Mouse (Mus musculus) liver, embryonic 14.5 days (tissue): ENCODE measurements around the gene Rapgef6. TPM values are rescaled to one million over a fixed set of nuclear protein-coding genes. Genes with fewer than 3 reads are reported as not detected.

ENCODE experiments used
- ATAC-seq: fragments of 200-750 bp; cut with Nextera tagmentation; 2 replicates; pipeline ENCODE4 v1.8.0; 2017; ENCODE audit warnings: moderate number of reproducible peaks, mild to moderate bottlenecking, moderate library complexity; ENCODE audit not compliant: insufficient read depth
- DNase-seq, 3 experiments: peaks; one replicate each; pipeline ENCODE4 v3.0.0-alpha.2; 2012 to 2013; ENCODE audit warnings: low read depth in 3 of 3, low spot score in 3 of 3
- H3K27ac ChIP-seq: fragments of 300-500 bp; sonication (generic); 2 replicates; pipeline ENCODE4 v1.5.1; 2014; ENCODE audit warnings: moderate library complexity, mild to moderate bottlenecking, control low read depth, inconsistent platforms
- H3K27me3 ChIP-seq: fragments of 300-500 bp; sonication (generic); 2 replicates; pipeline ENCODE4 v1.6.1; 2014; ENCODE audit warnings: mild to moderate bottlenecking, low read length, moderate library complexity; ENCODE audit not compliant: control insufficient read depth, insufficient read depth
- H3K36me3 ChIP-seq: fragments of 300-500 bp; sonication (generic); replicated peaks from 2 replicates; pipeline ENCODE4 v1.6.1; 2014; ENCODE audit warnings: low read depth; ENCODE audit not compliant: control insufficient read depth, insufficient read depth
- H3K4me1 ChIP-seq, 2 experiments: fragments of 200-500 bp in 1 of 2; fragments of 300-500 bp in 1 of 2; sonication (generic) in 1 of 2; replicated peaks; 2 replicates each; pipeline ENCODE4 v1.6.1; 2012 to 2014; ENCODE audit warnings: antibody characterized with exemption in 1 of 2, inconsistent platforms in 1 of 2, low read length in 1 of 2; ENCODE audit not compliant: control insufficient read depth in 2 of 2, insufficient read depth in 2 of 2
- H3K4me2 ChIP-seq: fragments of 300-500 bp; sonication (generic); 2 replicates; pipeline ENCODE4 v1.6.1; 2014; ENCODE audit warnings: low read depth, mild to moderate bottlenecking, control low read depth, moderate library complexity
- H3K4me3 ChIP-seq, 2 experiments: fragments of 200-500 bp in 1 of 2; fragments of 300-500 bp in 1 of 2; sonication (generic) in 1 of 2; 2 replicates each; pipeline ENCODE4 v1.5.1; 2012 to 2014; ENCODE audit warnings: low read depth in 2 of 2, low read length in 2 of 2, mild to moderate bottlenecking in 2 of 2, control low read depth in 1 of 2, inconsistent platforms in 1 of 2, moderate library complexity in 1 of 2; ENCODE audit not compliant: insufficient read depth in 1 of 2
- H3K9ac ChIP-seq: fragments of 300-500 bp; sonication (generic); replicated peaks from 2 replicates; pipeline ENCODE4 v1.6.1; 2014; ENCODE audit warnings: mild to moderate bottlenecking, control low read depth, moderate library complexity
- H3K9me3 ChIP-seq: fragments of 300-500 bp; sonication (generic); 2 replicates; pipeline ENCODE4 v1.6.1; 2016; ENCODE audit warnings: low read length, mixed read lengths; ENCODE audit not compliant: control insufficient read depth
- CTCF ChIP-seq: IDR thresholded peaks from 2 replicates; pipeline ENCODE4 v1.5.1; 2016; ENCODE audit warnings: antibody characterized with exemption, low read depth, control low read depth
- EP300 ChIP-seq: IDR thresholded peaks from 2 replicates; pipeline ENCODE4 v1.6.1; 2016; ENCODE audit warnings: antibody characterized with exemption, low read depth
- WGBS: fragments of 180-500 bp; shearing (Covaris S2); extraction: QIAGEN DNeasy Blood & Tissue Kit; methylation state at CpG from one replicate; pipeline ENCODE4 v1.1.7; 2014; ENCODE audit not compliant: insufficient replicate concordance; 5-methylcytosine and 5-hydroxymethylcytosine counted together
- polyA plus RNA-seq, 2 experiments: library from polyadenylated mRNA; depleted of rRNA in 1 of 2; stranded (reverse) in 1 of 2; unstranded in 1 of 2; fragments of >200 nt; fragmentation: Nextera tagmentation in 1 of 2; extraction: Ambion mirVana in 1 of 2; gene quantifications; 2 replicates each; pipeline versions ENCODE4 v1.2.1 to v1.2.3; 2012 to 2014

Gene Rapgef6
- polyA plus RNA-seq, 2 experiments: 6.9 to 15.7 TPM

GRCm38 (mm10) chr11:54604415-54604814, 81.8 kb downstream of the Rapgef6 start:
- no peak for ATAC-seq
- H3K27ac ChIP-seq: no peak overlapping the region
- 78% methylated on average over 3 of the region's 3 CpGs for WGBS
- H3K4me2 ChIP-seq: no peak overlapping the region
- TF ChIP-seq CTCF: no peak
- TF ChIP-seq EP300: no peak
- no peak overlapping the region for H3K9ac ChIP-seq
- H3K4me1 ChIP-seq: no peaks in the 10 kb centered on the region
- H3K9me3 ChIP-seq: no peaks in the 10 kb centered on the region
- no peaks in the 10 kb centered on the region for H3K36me3 ChIP-seq
- DNase-seq: no peak
- H3K4me3 ChIP-seq: no peak overlapping the region
- no peaks in the 10 kb centered on the region for H3K27me3 ChIP-seq

DNA sequence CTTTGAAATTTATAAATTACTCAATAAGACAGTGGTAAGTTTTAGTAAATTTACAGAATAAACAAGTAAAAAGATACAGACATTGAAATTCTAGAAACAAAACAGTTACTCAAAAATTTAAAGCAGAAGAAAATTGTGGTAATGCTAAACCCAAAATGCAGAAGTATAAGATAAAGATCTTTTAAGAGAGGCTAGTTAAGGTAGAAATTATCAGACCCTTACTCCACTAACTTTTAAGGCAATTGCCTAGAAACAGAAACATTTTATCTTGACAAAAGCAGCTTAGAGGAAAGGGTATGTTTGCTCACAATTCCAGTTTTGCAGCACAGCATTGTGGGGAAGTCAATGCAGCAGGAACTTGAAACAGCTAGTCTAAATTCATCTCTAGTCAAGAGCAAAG, 91.0 kb downstream of the Rapgef6 start:
- Histone ChIP-seq H3K4me1 (no peaks in the 10 kb centered on the region), H3K4me3 (no peak overlapping the region), H3K9ac (no peak overlapping the region), H3K4me2 (no peak overlapping the region), H3K27ac (no peak overlapping the region), H3K27me3 (no peaks in the 10 kb centered on the region), H3K36me3 (no peaks in the 10 kb centered on the region), H3K9me3 (no peaks in the 10 kb centered on the region)
- TF ChIP-seq EP300 (no peak), CTCF (no peak)
- ATAC-seq (no peak), DNase-seq (no peak)

GRCm38 (mm10) chr11:54614560-54614959, 91.9 kb downstream of the Rapgef6 start:
- Histone ChIP-seq H3K9me3 (no peaks in the 10 kb centered on the region), H3K4me1 (no peaks in the 10 kb centered on the region), H3K27ac (no peak overlapping the region), H3K4me2 (no peak overlapping the region), H3K4me3 (no peak overlapping the region), H3K9ac (no peak overlapping the region), H3K36me3 (no peaks in the 10 kb centered on the region), H3K27me3 (no peaks in the 10 kb centered on the region)
- WGBS: 75% methylated on average over 1 of the region's 1 CpGs
- no peak for ATAC-seq
- no peak for DNase-seq
- TF ChIP-seq EP300: no peak
- no peak for TF ChIP-seq CTCF

DNA sequence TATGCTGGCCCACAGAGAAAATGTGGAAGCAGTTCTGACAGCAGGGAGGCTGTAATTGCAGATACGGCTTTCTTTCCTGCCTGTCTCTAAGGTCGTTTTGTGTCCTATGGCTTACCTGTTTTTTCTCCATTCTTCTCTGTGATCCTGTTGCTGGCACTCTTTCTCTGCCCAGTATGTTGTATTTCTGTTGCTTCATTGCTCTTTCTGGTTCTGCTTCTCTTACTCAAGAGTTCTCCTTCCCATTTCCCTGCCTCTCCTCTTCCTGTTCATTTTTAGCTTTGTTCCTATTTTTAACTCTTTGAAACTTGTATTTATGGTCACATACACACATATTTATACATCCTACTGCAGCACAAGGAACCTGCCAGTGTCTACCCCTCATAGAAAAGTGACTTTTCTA, 96.2 kb downstream of the Rapgef6 start:
- H3K27ac ChIP-seq: no peak overlapping the region
- no peak overlapping the region for H3K9ac ChIP-seq
- TF ChIP-seq EP300 (no peak), CTCF (no peak)
- H3K9me3 ChIP-seq: no peaks in the 10 kb centered on the region
- no peaks in the 10 kb centered on the region for H3K27me3 ChIP-seq
- no peaks in the 10 kb centered on the region for H3K4me1 ChIP-seq
- 28% methylated on average over 2 of the region's 2 CpGs for WGBS
- no peak overlapping the region for H3K4me3 ChIP-seq
- ATAC-seq: no peak
- DNase-seq: no peak
- no peak overlapping the region for H3K4me2 ChIP-seq
- no peaks in the 10 kb centered on the region for H3K36me3 ChIP-seq

DNA sequence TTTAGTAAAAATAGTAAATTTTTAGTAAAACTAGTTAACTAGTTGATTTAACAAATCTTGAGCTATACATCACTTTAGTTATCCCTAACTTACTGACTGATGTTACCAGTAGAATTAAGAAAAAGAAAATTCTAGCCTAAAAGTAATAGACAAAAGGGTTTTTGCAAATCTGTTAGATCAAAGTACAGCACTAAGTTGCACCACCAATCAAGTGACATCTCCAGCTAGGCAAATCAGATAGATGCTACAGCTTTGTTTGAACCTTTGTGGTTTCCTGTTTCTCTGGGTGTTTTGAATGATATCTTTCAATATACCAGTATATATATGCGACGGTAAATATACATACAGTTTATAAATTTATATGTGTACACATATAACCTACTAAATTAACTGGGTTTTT, 99.1 kb downstream of the Rapgef6 start:
- no peak for ATAC-seq
- no peak overlapping the region for H3K9ac ChIP-seq
- H3K36me3 ChIP-seq: no peaks in the 10 kb centered on the region
- 86% methylated on average over 2 of the region's 2 CpGs for WGBS
- no peak overlapping the region for H3K4me2 ChIP-seq
- H3K9me3 ChIP-seq: no peaks in the 10 kb centered on the region
- H3K27ac ChIP-seq: no peak overlapping the region
- H3K4me1 ChIP-seq: no peaks in the 10 kb centered on the region
- no peak for TF ChIP-seq EP300
- no peak for TF ChIP-seq CTCF
- H3K27me3 ChIP-seq: no peaks in the 10 kb centered on the region
- H3K4me3 ChIP-seq: no peak overlapping the region
- DNase-seq: no peak
